Mouse (Mus musculus) hindbrain, embryonic 10.5 days (tissue): ENCODE data around the gene Gpatch2. TPM values are rescaled to one million over a fixed set of nuclear protein-coding genes. Genes with fewer than 3 reads are reported as not detected.

Experiments
- DNase-seq: peaks from one replicate; pipeline ENCODE4 v3.0.0-alpha.2; 2017; ENCODE audit warnings: low spot score
- H3K27ac ChIP-seq: fragments of 300-500 bp; sonication (generic); 2 replicates; pipeline ENCODE4 v1.5.1; 2016; ENCODE audit warnings: mild to moderate bottlenecking, moderate library complexity
- H3K27me3 ChIP-seq: fragments of 300-500 bp; sonication (generic); 2 replicates; pipeline ENCODE4 v1.6.1; 2016; ENCODE audit warnings: mild to moderate bottlenecking; ENCODE audit not compliant: poor library complexity, insufficient read depth, severe bottlenecking
- H3K36me3 ChIP-seq: fragments of 300-500 bp; sonication (generic); 2 replicates; pipeline ENCODE4 v1.6.1; 2016; ENCODE audit warnings: mild to moderate bottlenecking, moderate library complexity
- H3K4me1 ChIP-seq: fragments of 300-500 bp; sonication (generic); replicated peaks from 2 replicates; pipeline ENCODE4 v1.6.1; 2016; ENCODE audit warnings: mild to moderate bottlenecking
- H3K4me3 ChIP-seq: fragments of 300-500 bp; sonication (generic); 2 replicates; pipeline ENCODE4 v1.5.1; 2016; ENCODE audit warnings: mild to moderate bottlenecking, moderate library complexity
- H3K9me3 ChIP-seq: fragments of 300-500 bp; sonication (generic); 2 replicates; pipeline ENCODE4 v1.6.1; 2016; ENCODE audit warnings: mild to moderate bottlenecking, moderate library complexity
- WGBS: fragments of 180-500 bp; shearing (Covaris S2); methylation state at CpG from one replicate; pipeline ENCODE4 v1.1.7; 2016; 5-methylcytosine and 5-hydroxymethylcytosine counted together
- polyA plus RNA-seq: library from polyadenylated mRNA; unstranded; fragments of >200 nt; fragmentation: Nextera tagmentation; extraction: Ambion mirVana; gene quantifications from 2 replicates; pipeline ENCODE4 v1.2.1, GENCODE M21; 2016

Gene Gpatch2
- polyA plus RNA-seq: 25.0 TPM in 2 replicates

DNA sequence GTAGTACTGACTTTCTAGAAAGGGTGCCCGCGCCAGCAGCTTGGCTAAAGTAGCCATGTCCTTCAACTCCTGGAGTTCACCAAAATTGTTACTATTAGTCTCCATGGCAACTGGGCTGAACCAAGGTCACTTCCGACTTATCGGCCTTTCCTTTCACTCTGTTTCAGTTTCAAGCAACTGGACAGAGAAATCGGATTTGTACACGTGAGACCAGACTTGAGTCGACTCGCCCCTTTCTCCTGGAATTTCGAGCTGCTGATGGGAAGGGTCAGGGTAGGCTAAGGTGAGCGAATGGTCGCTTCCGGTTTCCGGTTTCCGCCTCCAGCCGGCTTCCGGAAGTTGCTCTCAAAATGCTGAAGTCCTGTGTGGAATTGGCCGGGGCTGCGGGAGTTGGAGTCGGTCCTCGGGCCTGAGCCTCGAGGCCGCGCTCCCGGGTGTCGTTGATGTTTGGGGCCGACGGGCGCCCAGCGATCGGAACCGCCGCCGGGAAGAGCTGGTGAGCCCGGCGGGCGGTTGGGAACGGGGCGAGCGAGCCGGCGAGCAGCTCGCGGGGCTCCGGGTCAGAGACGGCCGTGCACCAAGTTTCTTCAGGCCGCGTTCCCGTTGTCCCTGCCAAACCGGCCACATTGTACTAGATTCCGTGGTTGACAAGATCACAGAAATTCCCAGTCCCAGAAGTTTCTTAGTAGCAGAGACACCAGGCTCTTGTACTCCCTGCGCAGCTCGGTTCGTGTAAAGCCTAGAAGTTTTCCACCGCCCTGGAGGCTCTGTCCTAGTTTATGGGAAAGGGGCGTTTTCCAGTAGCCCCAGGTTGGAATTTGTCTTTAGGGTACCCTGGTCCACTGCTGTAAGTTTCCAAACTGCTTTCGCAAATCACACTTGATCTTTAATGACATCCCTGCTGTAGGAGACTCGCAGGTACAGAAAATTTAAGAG, at the start of gene Gpatch2, which contains the start of gene Spata17:
TSS of gene Gpatch2 (plus strand) at position 328 of the 936 bp plus-strand sequence.
TSS of gene Spata17 (minus strand) at position 285 of the 936 bp plus-strand sequence.
- WGBS: 1% methylated on average over 58 of the region's 58 CpGs
- H3K4me3 ChIP-seq: peak within 1 kb of the TSS; percentile 84
- peak; percentile 88 for DNase-seq
- no peaks in the 10 kb centered on the region for H3K9me3 ChIP-seq
- H3K27ac ChIP-seq: peak within 1 kb of the TSS; percentile 94
- H3K27me3 ChIP-seq: no peaks in the 10 kb centered on the region
- 0 out of 2 replicates have a peak, but pooled peaks cover 3% of the 10 kb centered on the region for H3K36me3 ChIP-seq
- H3K4me1 ChIP-seq: peaks cover 8% of the 10 kb centered on the region

DNA sequence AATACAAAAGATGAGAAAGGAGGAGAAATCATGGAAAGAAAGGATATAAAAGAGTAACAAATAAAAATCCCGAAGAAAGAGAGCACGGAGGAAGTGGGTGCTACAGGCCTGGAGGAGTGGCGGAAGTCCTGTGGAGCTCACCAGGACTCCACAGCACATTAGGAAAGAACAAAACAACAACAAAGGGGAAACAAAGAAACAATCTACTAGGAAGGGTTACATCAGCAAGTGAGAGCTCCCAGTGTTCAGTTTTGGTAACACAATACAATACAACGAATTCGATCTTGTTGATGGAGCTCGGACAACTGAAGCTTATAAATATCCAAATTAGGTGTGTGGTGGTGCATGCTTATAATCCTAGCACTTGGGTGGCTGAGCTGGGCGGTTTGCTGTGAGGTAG, 45.7 kb upstream of the Gpatch2 start:
- no peak overlapping the region for H3K27ac ChIP-seq
- no peak for DNase-seq
- no peaks in the 10 kb centered on the region for H3K36me3 ChIP-seq
- H3K4me1 ChIP-seq: no peaks in the 10 kb centered on the region
- no peaks in the 10 kb centered on the region for H3K9me3 ChIP-seq
- no peak overlapping the region for H3K4me3 ChIP-seq
- H3K27me3 ChIP-seq: no peaks in the 10 kb centered on the region
- WGBS: 60% methylated on average over 7 of the region's 7 CpGs

DNA sequence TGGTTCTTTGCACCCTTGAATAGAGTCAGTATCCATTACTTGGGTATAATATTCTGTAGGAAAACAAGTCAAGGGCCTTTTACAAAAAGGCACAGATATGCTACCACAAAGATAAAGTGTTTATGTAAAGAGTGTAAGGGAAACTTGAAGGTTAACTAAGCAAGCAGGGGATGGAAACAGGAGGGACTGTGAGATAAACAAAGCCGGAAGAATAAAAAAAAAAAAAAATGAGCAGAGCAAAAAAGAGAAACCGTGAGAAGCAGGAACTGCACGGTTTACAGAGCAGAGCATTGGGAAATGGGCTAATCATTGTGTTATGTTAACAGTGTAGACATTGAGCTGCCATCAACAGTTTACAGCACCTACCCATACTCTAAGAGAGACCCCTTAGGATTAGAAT, 44.9 kb upstream of the Gpatch2 start:
- 88% methylated on average over 3 of the region's 3 CpGs for WGBS
- no peaks in the 10 kb centered on the region for H3K4me1 ChIP-seq
- H3K36me3 ChIP-seq: no peaks in the 10 kb centered on the region
- no peak for DNase-seq
- no peaks in the 10 kb centered on the region for H3K9me3 ChIP-seq
- H3K27me3 ChIP-seq: no peaks in the 10 kb centered on the region
- no peak overlapping the region for H3K27ac ChIP-seq
- no peak overlapping the region for H3K4me3 ChIP-seq

DNA sequence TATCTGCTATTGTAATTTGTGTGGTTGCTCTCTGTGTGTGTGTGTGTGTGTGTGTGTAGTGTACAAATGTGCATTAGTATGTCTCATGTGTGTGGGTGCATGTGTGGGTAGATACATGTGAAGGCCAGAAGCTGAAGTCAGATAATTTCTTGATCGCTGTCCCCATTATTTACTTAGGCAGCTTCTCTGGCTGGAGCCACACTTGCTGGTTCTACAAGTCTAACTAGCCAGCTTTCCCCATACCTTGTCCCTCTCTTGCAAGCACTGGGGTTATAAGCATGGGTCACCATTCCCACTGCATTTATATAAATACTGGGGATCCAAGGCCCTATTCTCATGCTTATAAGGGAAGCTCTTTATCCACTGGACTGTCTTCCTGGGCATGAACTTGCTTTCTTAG, 39.3 kb upstream of the Gpatch2 start:
- H3K9me3 ChIP-seq: no peaks in the 10 kb centered on the region
- H3K4me3 ChIP-seq: no peak overlapping the region
- 92% methylated on average over 1 of the region's 1 CpGs for WGBS
- DNase-seq: no peak
- H3K4me1 ChIP-seq: no peaks in the 10 kb centered on the region
- H3K27me3 ChIP-seq: no peaks in the 10 kb centered on the region
- H3K27ac ChIP-seq: no peak overlapping the region
- no peaks in the 10 kb centered on the region for H3K36me3 ChIP-seq

DNA sequence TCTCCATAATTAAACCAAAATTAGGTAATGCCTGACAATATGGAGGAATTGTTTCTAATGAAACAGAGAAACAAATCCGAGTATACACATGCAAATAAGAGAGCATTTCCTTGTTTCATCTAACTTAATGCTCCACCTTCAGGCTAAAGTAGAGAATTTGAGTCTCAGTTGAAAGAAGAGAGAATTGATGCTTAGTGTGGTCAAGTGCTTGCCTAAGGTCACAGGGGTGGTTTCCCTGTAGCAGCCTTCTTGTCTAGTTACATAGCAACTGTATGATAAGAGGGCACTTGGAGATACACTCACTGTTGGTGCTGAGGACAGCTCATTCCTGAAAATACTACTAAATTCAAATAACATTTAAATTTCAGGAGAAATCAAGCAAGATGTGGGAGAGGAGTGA, 36.8 kb upstream of the Gpatch2 start:
- Histone ChIP-seq H3K36me3 (no peaks in the 10 kb centered on the region), H3K27me3 (no peaks in the 10 kb centered on the region), H3K4me3 (no peak overlapping the region), H3K27ac (no peak overlapping the region), H3K4me1 (no peaks in the 10 kb centered on the region), H3K9me3 (no peaks in the 10 kb centered on the region)
- no peak for DNase-seq
- WGBS: 67% methylated on average over 1 of the region's 1 CpGs

DNA sequence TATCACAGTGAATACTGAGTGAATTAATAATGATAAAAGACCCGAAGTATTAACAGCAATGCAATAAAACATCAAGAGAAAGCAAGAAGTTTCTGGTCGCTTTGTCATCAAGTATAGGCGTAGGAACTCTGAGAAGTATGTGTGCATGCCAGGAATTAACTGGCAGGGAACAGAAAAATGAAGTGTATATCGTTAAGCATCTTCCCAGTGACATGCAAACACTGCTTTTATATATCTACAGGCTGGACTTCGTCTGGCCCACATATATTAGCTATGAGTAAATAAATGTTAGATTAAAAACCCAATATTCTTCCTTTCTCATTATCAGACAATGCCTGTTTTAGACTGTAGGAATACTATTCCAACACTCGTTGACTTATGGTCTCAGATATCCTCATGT, 9.8 kb upstream of the Gpatch2 start:
- H3K9me3 ChIP-seq: no peaks in the 10 kb centered on the region
- H3K36me3 ChIP-seq: no peaks in the 10 kb centered on the region
- H3K4me1 ChIP-seq: no peaks in the 10 kb centered on the region
- DNase-seq: no peak
- no peak overlapping the region for H3K4me3 ChIP-seq
- 86% methylated on average over 6 of the region's 6 CpGs for WGBS
- no peak overlapping the region for H3K27ac ChIP-seq
- H3K27me3 ChIP-seq: no peaks in the 10 kb centered on the region

DNA sequence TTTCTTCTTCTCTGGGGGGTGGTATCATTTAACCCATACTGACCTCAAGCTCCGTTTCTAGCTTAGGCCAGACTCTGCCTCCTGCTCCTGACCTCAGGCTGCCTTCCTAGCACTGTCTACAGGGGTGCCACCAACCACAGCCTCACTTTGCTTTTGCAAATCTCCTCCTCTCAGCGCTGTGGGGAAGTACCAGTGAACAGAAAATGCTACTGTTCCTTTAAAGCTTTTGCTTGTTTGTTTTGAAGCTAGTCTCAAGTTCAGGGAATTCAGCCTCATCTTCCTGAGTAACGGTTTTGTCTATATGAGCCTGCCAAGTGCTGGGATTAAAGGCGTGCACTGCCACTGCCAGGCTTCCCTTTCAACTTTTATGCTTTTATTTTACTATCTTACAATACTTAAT, 5.8 kb upstream of the Gpatch2 start:
- no peaks in the 10 kb centered on the region for H3K36me3 ChIP-seq
- no peak overlapping the region for H3K4me3 ChIP-seq
- no peaks in the 10 kb centered on the region for H3K27me3 ChIP-seq
- no peaks in the 10 kb centered on the region for H3K9me3 ChIP-seq
- H3K27ac ChIP-seq: no peak overlapping the region
- no peaks in the 10 kb centered on the region for H3K4me1 ChIP-seq
- 56% methylated on average over 4 of the region's 4 CpGs for WGBS
- no peak for DNase-seq

DNA sequence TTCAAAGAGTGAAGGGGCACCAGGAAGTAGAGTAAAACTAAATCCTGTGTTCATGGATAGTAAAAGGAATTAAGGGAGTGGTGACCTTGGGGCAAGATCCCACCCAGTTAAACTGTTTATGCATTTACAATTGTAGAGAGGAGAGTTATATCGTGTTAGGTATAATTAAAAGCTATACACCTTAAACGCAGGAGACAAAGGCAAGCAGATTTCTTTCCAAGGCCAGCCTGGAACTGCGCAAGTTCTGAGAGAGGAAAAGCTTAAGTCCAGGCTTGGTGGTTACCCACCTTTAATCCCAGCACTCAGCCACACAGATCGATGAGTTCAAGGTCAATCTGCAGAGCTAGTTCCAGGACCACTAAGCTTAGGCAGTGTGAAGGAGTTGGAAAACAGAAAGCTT, 4.6 kb upstream of the Gpatch2 start:
- WGBS: 88% methylated on average over 4 of the region's 4 CpGs
- DNase-seq: no peak

DNA sequence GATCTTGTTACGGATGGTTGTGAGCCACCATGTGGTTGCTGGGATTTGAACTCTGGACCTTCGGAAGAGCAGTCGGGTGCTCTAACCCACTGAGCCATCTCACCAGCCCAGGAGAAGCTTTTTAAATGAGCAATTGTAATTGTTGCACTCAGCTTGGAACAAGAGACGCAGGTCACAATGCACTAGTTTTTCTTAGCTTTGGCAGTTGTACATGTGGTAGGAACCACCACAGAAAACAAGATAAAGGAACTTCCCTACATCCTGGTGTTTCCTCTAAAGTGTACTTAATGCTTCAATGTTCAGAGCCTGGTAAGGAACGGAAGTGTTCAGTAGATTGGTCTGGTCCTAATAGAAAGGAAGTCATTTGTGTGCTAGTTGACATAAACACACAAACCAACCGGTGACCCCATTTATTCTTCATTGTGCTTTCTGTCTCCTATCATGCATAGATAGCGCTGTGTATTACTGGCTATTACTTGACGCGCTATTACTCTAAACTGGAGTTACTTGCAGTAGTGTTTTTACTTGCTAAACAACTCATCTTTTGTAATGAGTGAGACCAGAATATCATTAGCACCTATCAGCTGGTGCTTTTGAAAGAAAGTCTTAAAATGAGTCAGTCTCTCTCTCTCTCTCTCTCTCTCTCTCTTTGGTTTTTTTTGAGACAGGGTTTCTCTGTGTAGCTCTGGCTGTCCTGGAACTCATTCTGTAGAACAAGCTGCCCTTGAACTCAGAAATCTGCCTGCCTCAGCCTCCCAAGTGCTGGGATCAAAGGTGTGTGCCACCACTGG, 1.5 kb downstream of the Gpatch2 start:
- 94% methylated on average over 9 of the region's 9 CpGs for WGBS
- H3K27me3 ChIP-seq: no peaks in the 10 kb centered on the region
- H3K4me1 ChIP-seq: peaks cover 8% of the 10 kb centered on the region
- no peak overlapping the region for H3K27ac ChIP-seq
- 0 out of 2 replicates have a peak, but pooled peaks cover 8% of the 10 kb centered on the region for H3K36me3 ChIP-seq
- DNase-seq: no peak
- H3K4me3 ChIP-seq: no peak overlapping the region
- H3K9me3 ChIP-seq: no peaks in the 10 kb centered on the region

More for the DNA sequence above, 4.6 kb upstream of the Gpatch2 start:
- Histone ChIP-seq H3K4me3 (no peak overlapping the region), H3K27me3 (no peaks in the 10 kb centered on the region), H3K27ac (no peak overlapping the region), H3K36me3 (no peaks in the 10 kb centered on the region), H3K9me3 (no peaks in the 10 kb centered on the region), H3K4me1 (peaks cover under 1% of the 10 kb centered on the region; the same call in 1 of the 2 replicates)

DNA sequence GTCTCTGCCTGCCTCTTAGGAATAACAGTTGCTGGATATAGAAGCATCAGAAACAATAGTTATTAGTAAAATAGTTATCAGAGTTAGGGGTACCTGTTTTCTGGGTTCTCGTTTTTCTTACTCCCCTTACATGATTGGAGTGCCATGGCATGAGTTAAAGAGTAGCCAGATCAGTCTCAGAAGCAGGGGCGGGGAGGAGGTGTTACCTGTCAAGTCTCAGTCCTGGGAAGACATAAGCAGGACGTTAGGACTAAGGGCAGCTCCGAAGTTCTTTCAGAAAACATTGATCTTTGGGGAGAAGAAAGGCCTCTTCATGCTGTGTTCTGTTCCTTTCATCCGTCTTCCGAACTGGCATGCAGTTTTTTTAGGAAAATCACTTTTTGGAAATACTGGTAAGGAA, 5.4 kb downstream of the Gpatch2 start:
- H3K9me3 ChIP-seq: no peaks in the 10 kb centered on the region
- no peak overlapping the region for H3K27ac ChIP-seq
- DNase-seq: no peak
- H3K4me1 ChIP-seq: peaks cover 7% of the 10 kb centered on the region
- 81% methylated on average over 6 of the region's 6 CpGs for WGBS
- no peak overlapping the region for H3K4me3 ChIP-seq
- no peaks in the 10 kb centered on the region for H3K27me3 ChIP-seq
- peaks cover 23% of the 10 kb centered on the region for H3K36me3 ChIP-seq

DNA sequence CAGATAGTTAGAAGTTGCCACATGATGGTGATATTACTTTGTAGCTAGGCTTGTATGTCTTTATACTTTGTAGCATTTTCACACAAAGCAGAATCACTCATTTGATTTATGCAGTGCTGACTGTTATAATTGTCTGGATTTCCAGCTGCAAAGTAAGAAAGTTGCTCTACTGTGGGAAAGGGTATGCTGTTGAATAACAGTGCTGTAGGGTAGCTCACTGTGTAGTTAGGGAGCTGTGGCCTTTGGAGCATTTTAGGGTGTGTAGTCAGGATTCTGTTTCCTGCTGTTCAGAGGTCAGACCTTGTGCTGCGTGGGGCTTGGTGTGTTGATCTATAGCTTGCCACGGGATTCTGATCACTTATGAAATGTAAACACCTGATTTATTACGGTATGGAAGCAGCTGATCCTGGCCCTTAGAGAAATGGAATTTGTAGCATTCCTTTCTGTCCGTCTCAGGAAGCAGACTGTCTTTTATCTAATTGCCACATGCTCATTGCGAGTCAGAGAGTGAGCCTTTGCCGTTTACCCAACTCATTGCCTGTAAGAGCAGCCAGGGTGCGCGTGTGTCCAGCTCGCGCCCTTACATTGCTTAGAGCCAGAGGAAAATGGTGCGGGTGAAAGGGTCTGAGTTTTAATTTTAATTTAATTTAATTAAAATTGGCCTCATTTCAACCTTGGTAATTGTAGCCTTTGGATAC, 11.2 kb downstream of the Gpatch2 start:
- Histone ChIP-seq H3K27me3 (no peaks in the 10 kb centered on the region), H3K9me3 (no peaks in the 10 kb centered on the region), H3K4me3 (no peak overlapping the region), H3K36me3 (peaks cover 48% of the 10 kb centered on the region), H3K4me1 (no peaks in the 10 kb centered on the region), H3K27ac (no peak overlapping the region)
- DNase-seq: no peak
- WGBS: 86% methylated on average over 11 of the region's 11 CpGs

DNA sequence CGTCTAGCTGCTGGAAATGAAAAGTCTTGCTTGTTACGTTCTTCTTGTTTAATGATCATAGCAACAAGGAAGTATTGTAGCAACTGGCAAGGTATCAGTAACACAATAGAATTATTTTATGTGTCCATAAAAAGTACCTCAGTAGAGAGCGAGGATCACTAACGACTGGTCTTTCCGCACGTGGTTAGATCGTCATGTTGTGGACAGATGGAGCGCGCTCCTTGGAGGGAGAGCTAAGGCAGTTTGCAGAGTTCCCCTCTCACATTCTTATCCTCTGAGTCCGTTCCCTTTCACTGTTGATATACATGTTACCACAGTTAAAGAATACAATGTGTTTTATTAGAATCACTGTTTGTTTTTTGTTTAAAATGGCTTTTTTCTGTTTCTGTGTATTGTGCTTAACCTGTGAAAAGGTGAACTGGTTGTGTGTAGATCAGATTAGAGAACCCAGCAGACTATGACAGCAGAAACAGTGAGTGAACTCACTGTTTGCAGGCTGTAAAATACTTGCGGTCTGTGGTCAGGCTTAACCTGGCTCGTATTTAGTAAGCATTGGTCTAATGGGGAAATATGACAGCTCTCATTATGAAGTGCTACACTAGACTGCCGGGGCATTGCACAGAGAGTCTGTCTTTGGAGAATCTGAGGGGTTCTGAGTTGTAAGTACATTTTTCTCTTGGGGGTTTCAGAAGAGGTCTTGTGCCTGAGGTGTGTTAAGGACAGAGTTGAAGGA, 13.3 kb downstream of the Gpatch2 start:
- no peaks in the 10 kb centered on the region for H3K9me3 ChIP-seq
- no peak overlapping the region for H3K4me3 ChIP-seq
- no peaks in the 10 kb centered on the region for H3K27me3 ChIP-seq
- 92% methylated on average over 13 of the region's 13 CpGs for WGBS
- no peak for DNase-seq
- H3K4me1 ChIP-seq: peaks cover 7% of the 10 kb centered on the region; the same call in 1 of the 2 replicates
- H3K36me3 ChIP-seq: peaks cover 52% of the 10 kb centered on the region
- no peak overlapping the region for H3K27ac ChIP-seq
